Mouse (Mus musculus): Measurements from ENCODE around the gene Polr3k.

The Polr3k gene

GRCm38 (mm10) chr2:181863791-181864535, at the start of gene Polr3k:
Gene Polr3k (plus strand): TSS chr2:181864337.
- CTCF ChIA-PET, result no interaction called here

GRCm38 (mm10) chr2:181829032-181829650, 35.0 kb upstream of the Polr3k start:
- CTCF ChIA-PET, result no interaction called here

- CTCF ChIA-PET, result no interaction called here
Observed at GRCm38 (mm10) chr2:181832745-181833144, 31.4 kb upstream of the Polr3k start.

GRCm38 (mm10) chr2:181837372-181838292, 26.5 kb upstream of the Polr3k start, which contains the start of gene Pcmtd2:
Gene Pcmtd2 (plus strand): TSS chr2:181837854.
- CTCF ChIA-PET, result no interaction called here

- CTCF ChIA-PET, result no interaction called here
Observed at GRCm38 (mm10) chr2:181838293-181838680, 25.9 kb upstream of the Polr3k start.

- CTCF ChIA-PET, result no interaction called here
Observed at GRCm38 (mm10) chr2:181845709-181846394, 18.3 kb upstream of the Polr3k start.

GRCm38 (mm10) chr2:181864536-181864860, 361 bp downstream of the Polr3k start:
- CTCF ChIA-PET, result no interaction called here

GRCm38 (mm10) chr2:181866931-181867330, 2.8 kb downstream of the Polr3k start:
- CTCF ChIA-PET, result no interaction called here

GRCm38 (mm10) chr2:181871039-181871438, 6.9 kb downstream of the Polr3k start:
- CTCF ChIA-PET, result no interaction called here

- CTCF ChIA-PET, result no interaction called here
Observed at GRCm38 (mm10) chr2:181878903-181879302, 14.8 kb downstream of the Polr3k start.

- CTCF ChIA-PET, result no interaction called here
Observed at GRCm38 (mm10) chr2:181883022-181883749, 19.0 kb downstream of the Polr3k start.

- CTCF ChIA-PET, result no interaction called here
Observed at GRCm38 (mm10) chr2:181917861-181918260, 53.7 kb downstream of the Polr3k start.

GRCm38 (mm10) chr2:181918501-181918900, 54.4 kb downstream of the Polr3k start:
- CTCF ChIA-PET, result no interaction called here

Measured in spleen, embryonic (tissue).